Mouse (Mus musculus) kidney, postnatal 0 days (tissue): ENCODE data around the gene Jade1. TPM values are rescaled to one million over a fixed set of nuclear protein-coding genes. Genes with fewer than 3 reads are reported as not detected.

ENCODE experiments used
- ATAC-seq: fragments of 200-750 bp; cut with Nextera tagmentation; replicated peaks from 2 replicates; pipeline ENCODE4 v1.8.0; 2017; ENCODE audit warnings: low read depth, moderate number of reproducible peaks, moderate TSS enrichment, moderate library complexity; ENCODE audit not compliant: low FRiP score
- DNase-seq: peaks from one replicate; pipeline ENCODE4 v3.0.0-alpha.2; 2016; ENCODE audit warnings: low spot score
- H3K27ac ChIP-seq: fragments of 300-500 bp; sonication (generic); 2 replicates; pipeline ENCODE4 v1.5.1; 2014; ENCODE audit warnings: mild to moderate bottlenecking
- H3K27me3 ChIP-seq: fragments of 300-500 bp; sonication (generic); 2 replicates; pipeline ENCODE4 v1.6.1; 2014; ENCODE audit warnings: low read length, mixed read lengths; ENCODE audit not compliant: insufficient read depth
- H3K36me3 ChIP-seq: fragments of 300-500 bp; sonication (generic); 2 replicates; pipeline ENCODE4 v1.6.1; 2014; ENCODE audit warnings: low read length, mixed read lengths; ENCODE audit not compliant: insufficient read depth
- H3K4me1 ChIP-seq: fragments of 300-500 bp; sonication (generic); replicated peaks from 2 replicates; pipeline ENCODE4 v1.6.1; 2014; ENCODE audit warnings: antibody characterized with exemption, low read length, mixed read lengths; ENCODE audit not compliant: insufficient read depth
- H3K4me2 ChIP-seq: fragments of 300-500 bp; sonication (generic); 2 replicates; pipeline ENCODE4 v1.6.1; 2014; ENCODE audit warnings: mild to moderate bottlenecking, low read length, moderate library complexity, mixed read lengths
- H3K4me3 ChIP-seq: fragments of 300-500 bp; sonication (generic); replicated peaks from 2 replicates; pipeline ENCODE4 v1.5.1; 2014; ENCODE audit warnings: low read depth, low read length
- H3K9ac ChIP-seq: fragments of 300-500 bp; sonication (generic); 2 replicates; pipeline ENCODE4 v1.6.1; 2014; ENCODE audit warnings: low read depth, low read length
- H3K9me3 ChIP-seq: fragments of 300-500 bp; sonication (generic); replicated peaks from 2 replicates; pipeline ENCODE4 v1.6.1; 2016; ENCODE audit warnings: low read length, inconsistent platforms, mixed read lengths
- CTCF ChIP-seq: IDR thresholded peaks from 2 replicates; pipeline ENCODE4 v1.5.1; 2016; ENCODE audit warnings: antibody characterized with exemption, low read depth, mild to moderate bottlenecking, moderate library complexity
- WGBS: fragments of 180-500 bp; shearing (Covaris S2); extraction: QIAGEN DNeasy Blood & Tissue Kit; methylation state at CpG from one replicate; pipeline ENCODE4 v1.1.7; 2014; 5-methylcytosine and 5-hydroxymethylcytosine counted together
- polyA plus RNA-seq: library from polyadenylated mRNA; unstranded; fragments of >200 nt; fragmentation: Nextera tagmentation; extraction: Ambion mirVana; gene quantifications from 2 replicates; pipeline ENCODE4 v1.2.1, GENCODE M21; 2015

Gene Jade1
- polyA plus RNA-seq, 1 experiment from 2014 or later: 25.4 TPM

- TF ChIP-seq CTCF: no peak
- WGBS: 97% methylated on average over 2 of the region's 2 CpGs
These were observed 27.1 kb upstream of the Jade1 start for GRCm38 (mm10) chr3:41528291-41528969.

GRCm38 (mm10) chr3:41530156-41530555 is 25.4 kb upstream of the Jade1 start:
- Histone ChIP-seq H3K4me1 (0 out of 2 replicates have a peak, but pooled peaks cover 4% of the 10 kb centered on the region), H3K36me3 (no peaks in the 10 kb centered on the region), H3K4me2 (no peak overlapping the region), H3K9ac (no peak overlapping the region), H3K27me3 (no peaks in the 10 kb centered on the region), H3K9me3 (no peaks in the 10 kb centered on the region), H3K4me3 (no peak overlapping the region), H3K27ac (no peak overlapping the region)
- ATAC-seq (no peak), DNase-seq (no peak)
- TF ChIP-seq CTCF: no peak
- 63% methylated on average over 3 of the region's 3 CpGs for WGBS

More at GRCm38 (mm10) chr3:41528291-41528969, 27.1 kb upstream of the Jade1 start:
- Histone ChIP-seq H3K4me2 (no peak overlapping the region), H3K4me1 (0 out of 2 replicates have a peak, but pooled peaks cover 4% of the 10 kb centered on the region), H3K4me3 (no peak overlapping the region), H3K27ac (no peak overlapping the region), H3K36me3 (no peaks in the 10 kb centered on the region), H3K27me3 (no peaks in the 10 kb centered on the region), H3K9ac (no peak overlapping the region), H3K9me3 (no peaks in the 10 kb centered on the region)
- DNase-seq (no peak), ATAC-seq (no peak)

- Histone ChIP-seq H3K4me3 (no peak overlapping the region), H3K27ac (no peak overlapping the region), H3K9ac (no peak overlapping the region), H3K4me2 (no peak overlapping the region), H3K9me3 (no peaks in the 10 kb centered on the region), H3K27me3 (no peaks in the 10 kb centered on the region), H3K36me3 (no peaks in the 10 kb centered on the region), H3K4me1 (0 out of 2 replicates have a peak, but pooled peaks cover 4% of the 10 kb centered on the region)
- 16% methylated on average over 8 of the region's 8 CpGs for WGBS
- ATAC-seq (no peak), DNase-seq (no peak)
- TF ChIP-seq CTCF: no peak
These were observed 24.0 kb upstream of the Jade1 start for GRCm38 (mm10) chr3:41531541-41531940.

GRCm38 (mm10) chr3:41532109-41532508 is 23.4 kb upstream of the Jade1 start:
- H3K9ac ChIP-seq: no peak overlapping the region
- no peaks in the 10 kb centered on the region for H3K27me3 ChIP-seq
- ATAC-seq (no peak; the same call in 1 of the 2 replicates), DNase-seq (no peak)
- H3K4me2 ChIP-seq: no peak overlapping the region
- H3K4me1 ChIP-seq: 0 out of 2 replicates have a peak, but pooled peaks cover 4% of the 10 kb centered on the region
- H3K9me3 ChIP-seq: no peaks in the 10 kb centered on the region
- H3K27ac ChIP-seq: no peak overlapping the region
- TF ChIP-seq CTCF: no peak
- 57% methylated on average over 12 of the region's 12 CpGs for WGBS
- no peak overlapping the region for H3K4me3 ChIP-seq
- no peaks in the 10 kb centered on the region for H3K36me3 ChIP-seq

GRCm38 (mm10) chr3:41533660-41534059 is 21.9 kb upstream of the Jade1 start:
- no peak overlapping the region for H3K27ac ChIP-seq
- DNase-seq (peak; percentile 14), ATAC-seq (peak; percentile 86)
- 0 out of 2 replicates have a peak, but pooled peaks cover 4% of the 10 kb centered on the region for H3K4me1 ChIP-seq
- no peaks in the 10 kb centered on the region for H3K36me3 ChIP-seq
- H3K4me2 ChIP-seq: no peak overlapping the region
- no peak for TF ChIP-seq CTCF
- no peaks in the 10 kb centered on the region for H3K27me3 ChIP-seq
- WGBS: 37% methylated on average over 7 of the region's 7 CpGs
- no peak overlapping the region for H3K4me3 ChIP-seq
- H3K9me3 ChIP-seq: no peaks in the 10 kb centered on the region
- H3K9ac ChIP-seq: no peak overlapping the region

GRCm38 (mm10) chr3:41537957-41538356 is 17.6 kb upstream of the Jade1 start:
- H3K4me3 ChIP-seq: no peak overlapping the region
- no peak overlapping the region for H3K27ac ChIP-seq
- H3K4me1 ChIP-seq: no peaks in the 10 kb centered on the region
- no peaks in the 10 kb centered on the region for H3K27me3 ChIP-seq
- no peak overlapping the region for H3K9ac ChIP-seq
- DNase-seq: no peak
- no peak for TF ChIP-seq CTCF
- WGBS: 82% methylated on average over 2 of the region's 2 CpGs
- no peaks in the 10 kb centered on the region for H3K36me3 ChIP-seq
- no peak for ATAC-seq
- H3K4me2 ChIP-seq: no peak overlapping the region
- H3K9me3 ChIP-seq: no peaks in the 10 kb centered on the region
